Mouse (Mus musculus): ENCODE data around the gene 2010111I01Rik.

2010111I01Rik gene

DNA sequence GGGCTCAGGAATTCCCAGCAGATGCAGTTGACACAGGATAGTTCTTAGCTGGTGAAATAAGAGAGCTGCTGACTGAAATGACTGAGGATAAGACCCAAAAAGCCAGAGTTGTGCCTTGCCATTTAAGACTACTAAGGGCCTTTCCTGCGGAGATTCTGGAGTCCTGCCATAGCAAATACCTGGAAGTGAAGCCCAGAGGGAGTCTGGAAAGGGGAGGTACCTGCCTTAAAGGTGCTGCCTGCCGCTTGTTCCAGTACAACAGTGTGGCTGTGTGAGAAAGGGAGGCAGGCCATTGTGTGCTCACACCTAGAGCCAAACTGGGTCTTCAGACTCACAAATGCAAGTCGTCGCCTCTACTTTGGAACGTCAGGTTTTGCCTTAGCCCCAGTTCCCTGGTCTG lies 305.5 kb downstream of the 2010111I01Rik start:
- DNase-seq = peak; percentile 79

DNA sequence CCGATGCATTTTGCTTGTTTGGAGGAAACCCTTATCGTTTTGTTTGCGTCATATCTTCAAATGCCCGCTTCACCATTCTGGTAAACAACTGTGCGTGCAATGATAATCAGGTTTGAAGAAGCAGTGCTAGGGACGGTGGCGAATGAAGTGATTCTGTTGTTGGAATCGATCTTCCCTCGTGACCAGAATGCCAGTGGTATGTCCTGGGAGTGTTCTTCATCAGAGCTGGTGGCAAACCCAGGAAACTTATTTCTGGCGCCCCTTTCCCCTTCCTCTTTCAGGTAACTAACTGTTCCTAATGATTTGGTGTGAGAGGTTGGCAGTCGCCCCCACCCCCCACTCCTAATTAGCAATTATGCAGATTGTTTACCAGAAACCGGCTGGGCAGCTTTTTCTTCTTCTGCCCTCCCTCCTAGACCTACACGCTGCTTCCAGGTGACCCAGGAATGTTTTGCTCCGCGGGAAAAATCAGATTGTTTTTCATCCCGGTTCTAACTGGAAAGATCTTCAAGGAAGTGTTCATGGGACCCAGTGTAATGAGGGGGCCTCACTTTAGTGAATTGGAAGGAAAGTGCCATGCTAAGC lies 307.4 kb downstream of the 2010111I01Rik start:
- no peak for DNase-seq

DNA sequence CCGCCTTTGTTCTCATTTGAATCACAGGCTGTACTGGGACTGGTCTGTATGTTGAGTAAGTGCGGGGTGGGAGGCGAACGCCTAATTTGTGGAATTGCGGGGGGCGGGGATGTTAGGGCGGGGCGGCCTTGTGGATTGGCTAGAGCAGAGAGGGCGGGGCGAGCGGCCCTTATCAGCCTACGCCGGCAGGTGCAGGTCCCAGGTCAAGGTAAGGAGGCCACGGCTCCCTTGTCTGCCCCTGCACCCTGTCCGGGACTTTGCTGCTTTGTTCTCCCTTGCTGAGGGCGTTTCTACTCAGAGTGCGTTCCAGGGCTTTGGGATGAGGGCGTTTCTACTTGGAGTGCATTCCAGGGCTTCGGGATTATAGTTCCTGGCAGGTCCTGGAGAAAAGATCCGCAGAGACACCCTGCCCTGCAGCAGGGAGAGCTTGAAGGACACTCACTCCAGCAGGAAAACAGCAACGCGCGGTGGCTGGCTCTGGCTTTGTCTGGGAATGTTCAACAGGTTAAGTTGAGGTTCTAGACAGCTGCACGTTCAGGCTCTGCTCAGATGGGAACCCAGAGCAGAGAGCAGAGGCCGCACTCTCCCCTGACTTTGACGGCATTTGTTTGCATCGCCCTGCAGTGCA lies 308.0 kb downstream of the 2010111I01Rik start:
- DNase-seq = peak; percentile 90

DNA sequence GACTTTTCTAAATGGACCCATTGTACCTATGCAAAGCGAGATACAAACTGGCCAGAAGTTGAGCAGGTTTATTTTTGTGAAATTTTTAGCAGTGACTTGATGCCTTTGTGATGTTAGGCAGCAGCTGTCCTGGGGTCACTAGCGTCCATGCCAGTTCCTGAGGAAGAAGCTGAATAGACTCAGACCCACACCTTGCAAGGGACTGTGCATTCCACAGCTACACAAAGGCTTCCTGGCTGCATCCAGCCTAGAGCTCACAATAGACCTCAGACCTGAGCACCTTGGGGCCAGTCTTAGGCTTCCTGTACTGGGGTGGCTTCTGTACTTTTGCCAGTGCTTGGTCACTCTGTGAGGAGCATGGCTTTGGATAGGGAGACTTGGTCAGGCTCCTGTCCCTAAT lies 309.2 kb downstream of the 2010111I01Rik start:
- no peak for DNase-seq

DNA sequence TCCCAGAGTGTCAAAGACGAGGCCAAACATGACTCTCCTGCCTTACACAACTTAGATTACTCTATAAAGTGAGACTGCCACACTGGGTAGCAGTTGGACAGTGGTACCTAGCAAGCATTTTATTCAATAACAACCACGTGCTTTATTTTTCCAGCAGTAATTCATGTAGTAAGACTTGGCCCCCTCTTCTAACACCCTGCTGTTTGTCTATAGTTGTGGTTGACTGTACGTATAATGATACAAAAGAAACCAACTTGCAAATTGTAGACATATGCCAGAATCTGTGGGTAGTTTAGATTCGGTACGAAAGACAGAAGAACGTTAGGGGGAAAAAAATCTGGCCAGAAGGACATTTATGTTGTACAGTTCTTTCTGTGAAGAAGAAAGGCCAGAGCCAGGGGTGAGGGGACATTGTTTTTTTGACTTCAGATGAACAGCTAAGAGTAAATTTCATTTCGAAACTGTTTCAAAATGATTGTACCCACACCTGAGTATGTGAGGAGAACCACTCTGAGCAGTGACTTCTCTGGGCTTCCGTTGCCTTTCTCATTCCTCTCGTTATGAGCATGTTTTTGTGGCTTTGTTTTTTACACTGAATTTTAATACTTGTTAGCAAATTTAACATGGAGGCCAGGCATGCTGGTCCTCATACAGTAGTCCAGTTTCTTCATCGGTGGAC lies 309.9 kb downstream of the 2010111I01Rik start:
- no peak for DNase-seq

DNA sequence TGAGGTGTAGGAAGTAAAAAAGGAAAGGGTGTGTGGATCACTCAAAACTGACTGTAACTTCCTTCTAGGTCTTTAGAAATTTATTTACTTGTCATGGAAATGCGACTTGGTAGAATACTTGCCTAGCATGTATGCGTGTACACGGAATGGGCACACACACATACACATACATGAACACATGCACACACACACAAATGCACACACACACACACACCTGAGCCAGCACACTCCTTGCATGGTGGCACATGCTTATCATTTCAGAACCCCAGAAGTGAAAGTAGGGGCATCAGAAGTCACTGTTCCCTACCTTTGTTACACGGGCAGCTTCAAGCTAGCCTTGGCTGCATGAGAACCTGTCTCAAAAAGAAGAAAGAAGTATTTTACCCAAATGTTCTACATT lies 311.7 kb downstream of the 2010111I01Rik start:
- no peak for DNase-seq

DNA sequence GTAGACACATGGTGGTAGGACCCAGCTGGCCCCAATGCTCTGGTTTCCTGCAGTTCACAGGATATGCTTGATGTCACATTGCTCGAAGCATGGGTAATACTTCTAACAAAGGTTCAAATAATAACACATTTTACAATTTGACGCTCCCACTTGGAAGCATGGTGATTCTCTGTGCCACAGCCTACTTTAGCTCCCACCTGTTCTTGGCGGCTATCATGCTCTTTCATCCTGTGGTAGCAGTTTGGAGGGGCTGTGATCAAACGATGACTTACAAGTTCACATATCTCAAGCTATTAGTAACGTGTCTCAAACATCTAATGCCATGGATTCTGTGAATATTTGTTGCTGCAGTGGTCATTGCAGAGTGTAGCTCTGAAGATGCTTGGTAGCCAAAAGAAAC lies 312.6 kb downstream of the 2010111I01Rik start:
- no peak for DNase-seq

DNA sequence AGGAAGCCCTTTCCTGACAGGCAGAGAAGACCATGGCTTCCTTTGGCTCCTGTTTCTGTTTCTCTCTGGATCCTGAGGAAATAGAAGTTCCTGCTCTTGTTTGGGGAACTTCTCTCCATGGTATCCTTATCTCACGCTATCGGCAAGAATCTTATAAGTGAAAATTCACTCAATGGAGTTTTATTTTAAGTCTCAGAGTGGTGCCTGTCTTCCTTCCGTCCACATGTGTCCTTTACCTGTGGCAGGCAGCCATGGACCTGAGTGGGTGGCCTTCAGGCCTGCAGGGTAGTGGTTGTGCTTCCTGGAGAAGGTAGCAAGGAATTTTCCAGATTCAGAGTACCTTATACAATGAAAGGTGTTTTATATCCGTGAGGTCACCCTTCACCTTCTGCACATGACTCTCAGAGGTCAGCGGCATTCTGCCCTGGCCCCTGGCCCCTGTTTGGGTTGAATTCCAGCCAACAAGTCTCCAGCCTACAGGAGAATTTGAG lies 313.5 kb downstream of the 2010111I01Rik start:
- DNase-seq = peak; percentile 52

DNA sequence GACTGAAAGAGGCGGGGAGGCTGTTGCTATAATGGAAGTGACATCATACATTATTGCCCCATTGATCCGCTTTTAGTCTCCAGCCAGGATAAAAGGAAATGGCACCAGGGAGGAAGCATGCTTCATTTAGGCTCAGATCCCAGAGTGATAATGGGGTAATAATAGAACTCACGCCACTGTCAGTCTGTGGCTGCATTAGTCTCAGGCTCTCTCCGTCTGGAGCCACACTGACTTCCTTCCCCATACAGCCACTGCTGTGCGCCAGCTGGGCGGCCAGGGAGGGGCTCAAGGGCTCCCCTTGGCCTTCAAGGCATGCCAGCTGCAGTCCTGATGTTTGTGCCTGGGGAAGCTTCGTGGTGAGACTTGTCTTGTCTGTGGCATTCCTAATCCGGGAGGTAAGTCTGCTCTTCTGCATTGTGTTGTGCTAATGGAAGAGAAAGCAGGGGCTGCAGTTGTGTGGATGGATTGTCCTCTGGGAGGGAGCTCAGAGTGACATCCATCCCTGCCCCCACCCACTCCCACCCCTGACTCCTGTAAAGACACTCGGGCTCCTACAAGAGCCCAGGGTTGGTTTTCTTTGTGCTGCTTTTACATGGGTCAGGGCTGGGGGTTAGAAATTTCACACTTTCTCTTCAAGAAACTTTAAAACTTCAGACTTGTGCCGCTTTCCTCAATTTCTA lies 314.2 kb downstream of the 2010111I01Rik start:
- DNase-seq = peak; percentile 78

DNA sequence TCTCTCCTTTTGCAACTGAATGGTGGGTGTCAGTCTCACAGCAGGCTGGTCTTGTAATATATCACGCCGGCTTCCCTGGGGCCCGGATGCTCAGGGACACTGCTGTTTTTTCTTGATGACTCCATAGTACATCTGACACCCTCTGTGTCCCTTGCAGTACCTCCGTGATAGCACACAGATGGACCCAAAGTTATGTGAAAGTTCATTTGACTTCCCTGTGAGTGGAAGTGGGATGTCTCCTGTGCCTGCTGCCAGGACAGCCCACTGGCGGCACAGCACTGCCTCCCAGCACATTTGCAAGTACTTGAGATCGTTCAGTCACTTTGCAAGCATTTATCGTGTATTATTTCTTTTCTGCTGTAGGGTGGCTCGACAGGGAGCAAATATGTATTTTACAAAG lies 315.1 kb downstream of the 2010111I01Rik start:
- DNase-seq = no peak

DNA sequence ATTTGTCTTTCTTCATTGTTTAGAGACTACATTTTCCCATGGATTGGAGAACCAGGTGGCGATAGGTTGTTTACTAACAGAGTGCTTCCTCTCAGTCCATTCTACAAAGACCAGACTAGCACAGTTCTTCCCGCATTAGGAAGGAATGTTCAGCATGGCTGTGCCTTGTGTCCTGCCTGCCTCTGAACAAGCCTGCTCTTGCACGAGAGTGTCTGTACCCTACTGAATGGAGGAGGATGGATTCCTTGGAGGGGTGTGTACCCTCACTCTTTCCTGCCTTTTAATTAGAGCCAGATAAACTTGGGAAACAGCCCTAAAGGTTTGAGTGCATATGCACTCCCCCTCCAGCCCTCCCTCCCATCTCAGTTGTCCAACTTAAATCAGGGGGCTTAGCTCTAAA lies 315.7 kb downstream of the 2010111I01Rik start:
- peak; percentile 47 for DNase-seq

DNA sequence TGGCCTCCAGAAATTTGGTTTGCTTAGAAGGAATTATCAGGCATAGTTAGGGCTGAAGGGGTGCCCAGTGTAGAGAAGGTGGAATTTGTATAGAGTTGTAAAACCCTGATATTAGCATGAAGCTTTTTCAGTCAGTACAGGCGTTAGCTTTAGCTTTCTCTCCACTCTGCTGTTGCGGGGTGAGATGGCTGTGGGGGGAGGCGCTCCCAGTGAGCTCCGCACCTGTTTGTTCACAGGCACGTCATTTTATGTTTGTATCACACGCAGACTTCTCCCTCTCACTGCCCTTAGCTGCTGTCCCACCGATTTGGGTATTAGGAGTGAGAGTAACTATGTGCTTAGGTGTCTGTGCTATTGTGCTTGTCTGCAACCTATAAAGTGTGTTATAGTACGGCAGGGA lies 316.5 kb downstream of the 2010111I01Rik start:
- DNase-seq = no peak

DNA sequence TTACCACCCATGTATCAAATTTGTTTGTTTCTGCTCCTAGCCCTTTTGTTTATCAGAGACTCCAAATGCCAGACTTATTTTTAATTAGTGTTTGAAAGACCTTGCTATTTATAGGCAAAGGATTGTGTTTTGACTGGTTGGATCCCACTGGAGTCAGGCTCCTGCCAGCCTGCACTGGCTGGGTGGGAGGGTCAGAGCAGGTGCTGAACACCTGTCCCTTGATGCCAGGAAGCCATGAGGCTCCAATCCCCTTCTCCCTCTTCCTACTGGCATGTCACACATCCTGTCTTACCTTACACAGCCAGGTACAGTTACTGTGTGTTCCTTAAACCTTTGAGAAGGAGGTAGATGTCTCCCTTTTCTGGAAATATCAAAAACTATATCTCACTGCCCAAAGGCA lies 318.5 kb downstream of the 2010111I01Rik start:
- no peak for DNase-seq

DNA sequence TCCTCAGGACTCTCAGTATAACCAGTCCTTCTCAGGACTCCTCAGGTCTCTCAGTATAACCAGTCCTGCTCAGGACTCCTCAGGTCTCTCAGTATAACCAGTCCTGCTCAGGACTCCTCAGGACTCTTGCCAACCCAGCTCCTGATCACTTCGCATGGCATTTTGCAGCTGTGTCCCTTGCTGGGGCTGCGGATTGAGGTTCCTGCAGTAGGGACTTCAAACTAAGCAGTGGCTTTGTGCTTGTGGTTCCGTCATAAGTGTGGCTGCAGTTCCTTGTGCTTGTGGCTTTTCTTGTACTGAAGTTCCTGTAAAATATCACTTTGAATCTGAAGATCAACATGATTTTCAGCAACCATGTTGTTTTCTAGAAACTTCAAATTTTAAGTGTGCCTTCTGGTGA lies 320.1 kb downstream of the 2010111I01Rik start:
- no peak for DNase-seq

DNA sequence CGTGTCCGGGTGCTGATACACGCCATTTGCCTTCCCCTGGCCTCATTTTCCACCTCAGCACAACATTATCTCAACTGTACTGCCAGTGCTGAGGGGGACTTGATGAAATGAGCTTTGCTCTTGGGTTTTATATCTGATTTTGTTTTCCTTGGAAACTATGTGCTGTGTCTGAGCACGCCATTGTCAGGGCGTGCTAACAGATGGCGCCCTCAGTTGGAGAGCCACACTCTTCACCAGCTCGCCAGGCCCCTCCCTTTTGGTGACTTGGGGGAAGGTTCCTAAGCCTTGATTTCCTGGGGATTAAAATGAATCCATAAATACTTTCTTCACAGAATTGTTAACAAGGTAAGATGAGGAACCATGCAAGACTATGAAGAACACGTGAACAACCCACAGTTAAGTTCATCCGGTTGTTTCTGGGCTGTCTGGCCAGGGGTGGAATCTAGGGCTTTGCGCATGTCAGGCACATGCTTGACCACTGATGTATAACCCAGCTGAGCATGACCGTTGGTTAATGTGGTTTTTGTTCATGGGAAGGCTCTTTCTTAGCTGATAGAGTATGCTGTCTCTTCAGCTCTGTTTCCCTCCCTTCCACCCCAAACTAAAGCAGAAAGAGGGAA lies 321.9 kb downstream of the 2010111I01Rik start:
- DNase-seq = no peak

DNA sequence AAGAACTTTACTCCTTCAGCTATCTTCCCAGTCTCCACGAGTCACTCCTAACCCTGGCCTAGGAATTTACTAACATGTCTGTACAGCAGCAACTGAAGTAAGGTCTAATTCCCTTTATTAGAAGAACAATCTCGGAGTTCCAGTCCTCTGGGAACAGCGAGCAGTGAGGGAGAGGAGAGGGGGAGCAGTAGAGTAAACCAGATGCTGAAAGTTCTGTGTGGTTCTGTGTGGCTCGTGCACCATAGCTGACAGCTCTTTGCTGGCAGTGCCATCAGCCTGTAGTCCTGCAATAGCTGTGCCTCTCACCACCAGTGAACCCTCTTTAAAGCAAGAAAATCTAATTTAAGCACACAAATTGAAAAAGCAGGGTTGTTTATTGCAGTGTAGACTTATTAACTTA lies 324.5 kb downstream of the 2010111I01Rik start:
- no peak for DNase-seq

DNA sequence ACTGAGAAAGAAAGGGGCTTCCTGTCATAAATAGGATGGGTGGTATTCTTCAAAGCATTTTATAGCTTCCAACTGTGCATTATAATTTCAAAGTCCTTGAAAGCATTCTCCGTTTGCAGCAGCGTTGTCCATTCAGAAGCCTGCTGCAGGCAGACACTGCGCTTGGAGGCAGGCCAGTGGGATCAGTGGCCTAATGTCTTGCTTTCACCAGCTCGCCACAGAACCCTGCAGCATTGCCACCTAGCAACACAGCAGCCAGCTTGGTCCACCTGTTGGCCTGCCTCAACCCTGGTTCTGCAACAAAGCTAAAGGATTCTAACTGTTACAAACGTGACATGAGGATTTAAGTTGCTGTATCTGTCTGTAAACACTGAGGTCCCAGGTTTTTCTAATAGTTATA lies 325.0 kb downstream of the 2010111I01Rik start:
- DNase-seq = no peak

DNA sequence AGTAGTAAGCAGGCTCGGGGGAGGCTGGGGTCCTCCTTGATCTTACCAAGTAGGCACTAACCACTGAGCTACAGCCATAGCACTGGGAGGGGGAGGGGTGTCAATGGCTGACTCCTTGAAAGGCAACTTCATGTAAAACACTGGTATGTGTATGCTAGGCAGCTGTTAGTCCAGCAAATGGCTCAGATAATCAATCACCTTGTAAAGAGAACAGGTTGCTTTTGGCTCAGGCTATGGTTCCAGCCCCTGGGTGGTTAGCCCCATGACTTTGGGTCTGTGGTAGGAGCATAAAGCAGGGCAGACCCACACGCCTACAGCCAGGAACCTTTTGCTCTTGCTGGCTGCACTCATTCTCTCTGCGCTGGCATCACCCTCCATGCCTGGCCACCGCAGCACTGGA lies 325.4 kb downstream of the 2010111I01Rik start:
- no peak for DNase-seq

DNA sequence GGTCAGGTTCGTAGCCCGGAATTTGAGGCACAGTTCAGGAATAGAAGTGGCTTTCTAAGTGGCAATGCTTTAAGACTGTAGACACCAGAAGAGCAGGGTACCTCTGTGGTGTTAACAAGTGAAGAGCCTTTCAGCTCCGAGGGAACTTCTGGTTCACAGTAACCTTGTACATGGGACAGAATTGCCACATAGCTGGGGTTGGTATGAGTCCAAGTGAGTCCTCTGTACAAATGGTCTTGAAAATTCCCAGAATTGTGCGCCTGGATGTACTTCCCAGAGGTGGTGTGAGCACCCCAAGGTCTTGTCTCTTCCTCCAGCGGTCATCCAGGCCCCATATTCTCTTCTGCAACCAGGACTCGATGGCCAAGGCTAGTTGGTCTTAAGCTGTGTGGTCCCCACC lies 326.3 kb downstream of the 2010111I01Rik start:
- peak; percentile 32 for DNase-seq

DNA sequence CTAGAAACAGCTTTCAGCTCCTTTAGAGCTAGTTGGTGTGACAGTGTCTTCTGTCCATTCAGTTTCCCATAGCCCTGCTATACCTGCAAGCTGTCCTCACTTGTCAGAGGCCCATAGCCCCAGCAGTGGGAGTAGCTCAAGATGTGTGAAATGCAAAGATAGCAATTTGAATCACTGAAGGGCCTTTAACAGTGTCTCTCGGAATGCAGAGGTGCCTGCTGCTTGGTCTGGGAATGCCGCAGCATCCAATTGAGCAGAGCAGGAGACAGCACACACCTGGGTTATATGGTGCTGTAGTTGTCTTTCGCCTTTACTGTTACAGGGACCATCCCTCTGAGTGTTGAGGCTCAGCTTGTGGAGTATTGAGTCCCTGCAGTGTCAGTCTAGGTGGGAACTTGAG lies 329.0 kb downstream of the 2010111I01Rik start:
- DNase-seq = no peak

DNA sequence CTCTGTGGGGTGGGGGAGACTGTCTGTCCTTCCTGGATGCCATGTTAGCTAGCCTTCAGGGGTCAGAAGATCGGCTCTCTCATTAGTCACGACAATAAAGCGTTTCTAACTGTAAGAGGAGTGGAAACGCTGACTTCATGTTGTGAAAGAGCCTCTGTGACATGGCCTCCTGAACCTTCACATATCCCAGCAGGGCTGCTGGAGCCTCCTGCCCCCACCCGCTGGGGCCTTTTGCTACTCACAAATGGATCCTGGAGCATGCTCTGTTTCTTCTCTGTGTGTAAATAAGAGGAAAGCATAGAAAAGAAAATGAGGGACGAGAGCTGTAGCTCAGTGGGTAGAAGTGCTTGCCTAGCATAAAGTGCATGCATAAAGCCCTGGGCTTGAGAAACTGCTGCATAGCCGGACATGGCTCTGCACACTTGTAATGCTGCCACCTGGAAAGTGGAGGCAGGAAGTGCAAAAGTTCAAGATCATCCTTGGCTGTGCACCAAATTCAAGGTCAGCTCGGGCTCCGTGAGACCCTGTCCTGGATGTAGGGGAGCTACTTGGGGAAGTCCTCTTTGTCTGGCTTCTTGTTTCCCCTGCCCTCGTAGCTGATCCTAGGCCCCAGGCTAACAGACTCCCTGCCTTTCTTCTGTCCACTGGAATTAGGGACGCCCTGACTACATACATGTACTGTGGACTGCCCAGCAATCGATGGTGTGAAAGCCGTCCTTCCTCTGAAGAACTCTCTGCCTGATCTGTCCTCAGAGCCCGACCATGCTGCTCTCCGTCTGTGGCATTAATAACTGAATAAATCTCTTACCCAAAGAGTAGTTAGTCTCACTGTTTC lies 329.9 kb downstream of the 2010111I01Rik start:
- DNase-seq = peak; percentile 52

DNA sequence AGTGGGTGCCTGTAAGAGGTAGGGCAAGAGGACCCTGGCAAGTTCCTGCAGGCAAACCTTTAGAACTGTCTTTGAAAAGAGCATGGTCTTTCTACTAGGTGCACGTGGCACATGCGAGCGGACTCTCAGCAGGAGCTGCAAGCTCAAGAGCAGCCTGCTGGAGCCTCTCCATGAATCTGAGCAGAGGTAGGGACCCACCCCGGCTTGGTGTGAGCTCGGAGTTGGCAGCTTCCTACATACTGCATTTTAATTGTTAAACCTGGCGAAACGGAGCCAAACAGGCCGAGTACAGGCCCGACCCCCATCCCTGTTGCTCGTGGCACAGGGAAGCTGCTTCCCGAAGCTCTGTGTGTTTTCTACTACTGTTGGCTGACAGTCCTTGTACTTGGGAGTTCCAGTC lies 331.6 kb downstream of the 2010111I01Rik start:
- DNase-seq = no peak
